ENCODE assay signal across 27 mouse cellular contexts in genomic region chr7:144912897-144913296, GRCm38 (mm10). TPM values are rescaled to one million over a fixed set of nuclear protein-coding genes. Genes with fewer than 3 reads are reported as not detected.
DNase-seq lines count a peak whose midpoint lies in the region; ATAC-seq lines count a peak whose summit lies in the region.
"Had no signal": no experiment of that assay in that cellular context is flagged by ENCODE, and none has a peak within 500 bp of the region (broad histone marks: within the 10 kb centered on the region; RNA-seq: fewer than 3 reads in every experiment).

No protein-coding gene starts in this region.

- no peak for DNase-seq in cerebellum, postnatal 4 days (ENCODE audit: low spot score in 2 of 2)
- DNase-seq in cerebellum, adult 11 months: peak; percentile 59
- DNase-seq in cerebellum, adult 9-10 months: peak; percentile 86
- DNase-seq in cerebellum, postnatal 36 days: peak; percentile 74
- no peak for DNase-seq in retina, postnatal 1 day
- DNase-seq: adrenal gland, adult 2 months; gastrocnemius, adult 2 months; gastrocnemius, postnatal 36 days; heart, adult 2 months; heart, postnatal 10 days; kidney, adult 18-20 months; kidney, postnatal 25 days; liver, embryonic 13.5 days; lung, adult 18-20 months; lung, postnatal 4 days; right cerebral cortex, postnatal 14 days had no signal

- ATAC-seq in cerebellum, adult (ENCODE audit: insufficient number of reproducible peaks, low FRiP score, low TSS enrichment): peak; percentile 53; the same call in 1 of the 2 replicates
- no peak for ATAC-seq in megakaryocyte, adult 5-6 weeks (ENCODE audit: poor library complexity, severe bottlenecking)
- ATAC-seq: activated CD4-positive, CD25-positive, alpha-beta regulatory T cell, adult 4 months; forebrain, embryonic 15.5 days; lung, postnatal 0 days; midbrain, embryonic 13.5 days had no signal

RNA-seq across cellular contexts. Expression of gene LTO1, which starts 2.0 kb away (rescaled TPM):
- 13.8 and 14.5 TPM in 2 replicates for total RNA-seq in megakaryocyte, adult 5-6 weeks (2015)
- 49.5 and 53.8 TPM in 2 replicates for total RNA-seq in megakaryocyte, adult 5-6 weeks (2017)

RNA-seq across cellular contexts. Expression of gene Fgf15, which starts 16.6 kb away (rescaled TPM):
- not detected in 2 replicates for total RNA-seq in megakaryocyte, adult 5-6 weeks (2015)
- not detected in 2 replicates for total RNA-seq in megakaryocyte, adult 5-6 weeks (2017)
- total RNA-seq: CH12.LX; gastrocnemius, adult 2 months; gastrocnemius, postnatal 36 days; heart, adult 2 months; heart, postnatal 10 days; layer of hippocampus, adult 18-20 months; layer of hippocampus, postnatal 10 days; left cerebral cortex, adult 18-20 months; left cerebral cortex, postnatal 25 days had no signal

RNA-seq across cellular contexts. Expression of gene Ccnd1, which starts 26.8 kb away (rescaled TPM):
- 8.1 and 11.1 TPM in 2 replicates for total RNA-seq in megakaryocyte, adult 5-6 weeks (2015)
- total RNA-seq in megakaryocyte, adult 5-6 weeks (2017): 5.2 and 5.5 TPM in 2 replicates

Comparison
In these comparisons a context has a peak if more than half of its experiments do, and no peak if none do; other contexts are left out.
1. DNase-seq: peak in cerebellum, adult 11 months (single experiment), cerebellum, adult 9-10 months (single experiment) and cerebellum, postnatal 36 days (2 of 2); none in cerebellum, postnatal 4 days (0 of 2) and retina, postnatal 1 day (single experiment).